Mouse (Mus musculus) limb, embryonic 12.5 days (tissue): Measurements from ENCODE around the gene Tubgcp6. TPM values are rescaled to one million over a fixed set of nuclear protein-coding genes. Genes with fewer than 3 reads are reported as not detected.

Experiments
- ATAC-seq: fragments of 200-750 bp; cut with Nextera tagmentation; 2 replicates; pipeline ENCODE4 v1.8.0; 2017; ENCODE audit warnings: low read depth, moderate TSS enrichment; ENCODE audit not compliant: insufficient number of reproducible peaks, insufficient read depth, low FRiP score, low TSS enrichment
- H3K27ac ChIP-seq: fragments of 300-500 bp; sonication (generic); 2 replicates; pipeline ENCODE4 v1.5.1; 2016; ENCODE audit warnings: mild to moderate bottlenecking, moderate library complexity
- H3K27me3 ChIP-seq: fragments of 300-500 bp; sonication (generic); 2 replicates; pipeline ENCODE4 v1.6.1; 2016; ENCODE audit warnings: mild to moderate bottlenecking, moderate library complexity
- H3K36me3 ChIP-seq: fragments of 300-500 bp; sonication (generic); 2 replicates; pipeline ENCODE4 v1.6.1; 2016; ENCODE audit warnings: mild to moderate bottlenecking, moderate library complexity
- H3K4me1 ChIP-seq: fragments of 300-500 bp; sonication (generic); replicated peaks from 2 replicates; pipeline ENCODE4 v1.6.1; 2016
- H3K4me2 ChIP-seq: fragments of 300-500 bp; sonication (generic); 2 replicates; pipeline ENCODE4 v1.6.1; 2016; ENCODE audit warnings: mild to moderate bottlenecking, moderate library complexity
- H3K4me3 ChIP-seq: fragments of 300-500 bp; sonication (generic); replicated peaks from 2 replicates; pipeline ENCODE4 v1.5.1; 2016; ENCODE audit warnings: mild to moderate bottlenecking
- H3K9ac ChIP-seq: fragments of 300-500 bp; sonication (generic); replicated peaks from 2 replicates; pipeline ENCODE4 v1.6.1; 2016; ENCODE audit warnings: mild to moderate bottlenecking, moderate library complexity
- H3K9me3 ChIP-seq: fragments of 300-500 bp; sonication (generic); 2 replicates; pipeline ENCODE4 v1.6.1; 2016; ENCODE audit warnings: mild to moderate bottlenecking, moderate library complexity
- WGBS: fragments of 180-500 bp; shearing (Covaris S2); methylation state at CpG from one replicate; pipeline ENCODE4 v1.1.7; 2016; 5-methylcytosine and 5-hydroxymethylcytosine counted together
- polyA plus RNA-seq: library from polyadenylated mRNA; unstranded; fragments of >200 nt; fragmentation: Nextera tagmentation; extraction: Ambion mirVana; gene quantifications from 2 replicates; pipeline ENCODE4 v1.2.1, GENCODE M21; 2016

Tubgcp6 gene
- polyA plus RNA-seq, 1 experiment from 2014 or later: 22.7 TPM

GRCm38 (mm10) chr15:89103921-89104320, 19.0 kb downstream of the Tubgcp6 start:
- Histone ChIP-seq H3K4me2 (no peak overlapping the region), H3K9ac (no peak overlapping the region), H3K9me3 (no peaks in the 10 kb centered on the region), H3K36me3 (peaks cover 100% of the 10 kb centered on the region), H3K27me3 (no peaks in the 10 kb centered on the region), H3K4me3 (no peak overlapping the region), H3K4me1 (no peaks in the 10 kb centered on the region), H3K27ac (no peak overlapping the region)
- no peak for ATAC-seq
- WGBS: 87% methylated on average over 10 of the region's 10 CpGs

GRCm38 (mm10) chr15:89102646-89103045, 20.3 kb downstream of the Tubgcp6 start:
- Histone ChIP-seq H3K27ac (no peak overlapping the region), H3K27me3 (no peaks in the 10 kb centered on the region), H3K9ac (no peak overlapping the region), H3K4me1 (no peaks in the 10 kb centered on the region), H3K4me3 (no peak overlapping the region), H3K36me3 (peaks cover 100% of the 10 kb centered on the region), H3K4me2 (no peak overlapping the region), H3K9me3 (no peaks in the 10 kb centered on the region)
- 88% methylated on average over 5 of the region's 5 CpGs for WGBS
- ATAC-seq: no peak

GRCm38 (mm10) chr15:89100823-89101222, 22.1 kb downstream of the Tubgcp6 start:
- Histone ChIP-seq H3K4me2 (no peak overlapping the region), H3K27me3 (no peaks in the 10 kb centered on the region), H3K9me3 (no peaks in the 10 kb centered on the region), H3K36me3 (peaks cover 100% of the 10 kb centered on the region), H3K4me1 (no peaks in the 10 kb centered on the region), H3K27ac (no peak overlapping the region), H3K9ac (no peak overlapping the region), H3K4me3 (no peak overlapping the region)
- 90% methylated on average over 12 of the region's 12 CpGs for WGBS
- ATAC-seq: no peak

- no peaks in the 10 kb centered on the region for H3K27me3 ChIP-seq
- no peak overlapping the region for H3K9ac ChIP-seq
- no peak overlapping the region for H3K4me2 ChIP-seq
- H3K27ac ChIP-seq: no peak overlapping the region
- ATAC-seq: no peak
- H3K36me3 ChIP-seq: peaks cover 100% of the 10 kb centered on the region
- no peaks in the 10 kb centered on the region for H3K9me3 ChIP-seq
- WGBS: 88% methylated on average over 7 of the region's 7 CpGs
- no peak overlapping the region for H3K4me3 ChIP-seq
- no peaks in the 10 kb centered on the region for H3K4me1 ChIP-seq
Observed at GRCm38 (mm10) chr15:89098616-89099015, 24.3 kb downstream of the Tubgcp6 start.

- no peaks in the 10 kb centered on the region for H3K4me1 ChIP-seq
- no peak overlapping the region for H3K4me3 ChIP-seq
- H3K27ac ChIP-seq: no peak overlapping the region
- WGBS: 92% methylated on average over 5 of the region's 5 CpGs
- no peaks in the 10 kb centered on the region for H3K27me3 ChIP-seq
- no peaks in the 10 kb centered on the region for H3K9me3 ChIP-seq
- H3K4me2 ChIP-seq: no peak overlapping the region
- H3K9ac ChIP-seq: no peak overlapping the region
- no peak for ATAC-seq
- peaks cover 100% of the 10 kb centered on the region for H3K36me3 ChIP-seq
Observed at GRCm38 (mm10) chr15:89097450-89097849, 25.5 kb downstream of the Tubgcp6 start.

- H3K4me1 ChIP-seq: peaks cover 21% of the 10 kb centered on the region
- H3K4me3 ChIP-seq: no peak overlapping the region
- no peak overlapping the region for H3K4me2 ChIP-seq
- peaks cover 57% of the 10 kb centered on the region for H3K36me3 ChIP-seq
- H3K27ac ChIP-seq: no peak overlapping the region
- no peaks in the 10 kb centered on the region for H3K9me3 ChIP-seq
- H3K27me3 ChIP-seq: no peaks in the 10 kb centered on the region
- ATAC-seq: no peak
- 83% methylated on average over 5 of the region's 5 CpGs for WGBS
- no peak overlapping the region for H3K9ac ChIP-seq
Observed at GRCm38 (mm10) chr15:89092181-89092580, 30.7 kb downstream of the Tubgcp6 start.

GRCm38 (mm10) chr15:89090662-89091061, 32.2 kb downstream of the Tubgcp6 start:
- ATAC-seq: no peak

GRCm38 (mm10) chr15:89089248-89090051, 33.5 kb downstream of the Tubgcp6 start:
- WGBS: 4% methylated on average over 68 of the region's 68 CpGs

More at GRCm38 (mm10) chr15:89090662-89091061, 32.2 kb downstream of the Tubgcp6 start:
- H3K4me1 ChIP-seq: peaks cover 21% of the 10 kb centered on the region
- H3K4me3 ChIP-seq: no peak overlapping the region
- H3K4me2 ChIP-seq: no peak overlapping the region
- no peak overlapping the region for H3K27ac ChIP-seq
- H3K9me3 ChIP-seq: no peaks in the 10 kb centered on the region
- 64% methylated on average over 4 of the region's 4 CpGs for WGBS
- H3K9ac ChIP-seq: peak overlapping the region; percentile 94; the same call in 1 of the 2 replicates
- H3K27me3 ChIP-seq: no peaks in the 10 kb centered on the region
- peaks cover 57% of the 10 kb centered on the region for H3K36me3 ChIP-seq

GRCm38 (mm10) chr15:89088607-89089247, 34.2 kb downstream of the Tubgcp6 start, which contains the start of gene Selenoo:
Gene Selenoo (plus strand): TSS chr15:89089084.
- Histone ChIP-seq H3K36me3 (peaks cover 57% of the 10 kb centered on the region), H3K27me3 (no peaks in the 10 kb centered on the region), H3K27ac (peak within 1 kb of the TSS; percentile 69), H3K9ac (peak within 1 kb of the TSS; percentile 94), H3K4me2 (peak within 1 kb of the TSS; percentile 99), H3K4me1 (peaks cover 21% of the 10 kb centered on the region), H3K4me3 (peak within 1 kb of the TSS; percentile 99), H3K9me3 (no peaks in the 10 kb centered on the region)
- WGBS: 1% methylated on average over 38 of the region's 38 CpGs
- ATAC-seq: peak; percentile 86

More at GRCm38 (mm10) chr15:89089248-89090051, 33.5 kb downstream of the Tubgcp6 start:
- Histone ChIP-seq H3K4me1 (peaks cover 21% of the 10 kb centered on the region), H3K9ac (peak overlapping the region; percentile 94), H3K4me2 (peak overlapping the region; percentile 99), H3K9me3 (no peaks in the 10 kb centered on the region), H3K4me3 (peak overlapping the region; percentile 99), H3K36me3 (peaks cover 57% of the 10 kb centered on the region), H3K27ac (peak overlapping the region; percentile 69), H3K27me3 (no peaks in the 10 kb centered on the region)
- ATAC-seq: peak; percentile 22; the same call in 1 of the 2 replicates

GRCm38 (mm10) chr15:89084826-89085225, 38.1 kb downstream of the Tubgcp6 start:
- H3K4me2 ChIP-seq: no peak overlapping the region
- H3K4me1 ChIP-seq: peaks cover 11% of the 10 kb centered on the region
- no peaks in the 10 kb centered on the region for H3K9me3 ChIP-seq
- no peak overlapping the region for H3K9ac ChIP-seq
- ATAC-seq: no peak
- no peak overlapping the region for H3K4me3 ChIP-seq
- WGBS: 92% methylated on average over 2 of the region's 2 CpGs
- no peaks in the 10 kb centered on the region for H3K27me3 ChIP-seq
- peaks cover 70% of the 10 kb centered on the region for H3K36me3 ChIP-seq
- H3K27ac ChIP-seq: no peak overlapping the region

GRCm38 (mm10) chr15:89083906-89084305, 39.0 kb downstream of the Tubgcp6 start:
- Histone ChIP-seq H3K4me2 (no peak overlapping the region), H3K4me1 (peaks cover 9% of the 10 kb centered on the region; the same call in 1 of the 2 replicates)
- 96% methylated on average over 1 of the region's 1 CpGs for WGBS

More at GRCm38 (mm10) chr15:89083906-89084305, 39.0 kb downstream of the Tubgcp6 start:
- Histone ChIP-seq H3K9me3 (no peaks in the 10 kb centered on the region), H3K27ac (no peak overlapping the region), H3K4me3 (no peak overlapping the region), H3K36me3 (peaks cover 77% of the 10 kb centered on the region), H3K9ac (no peak overlapping the region), H3K27me3 (no peaks in the 10 kb centered on the region)
- no peak for ATAC-seq
